Mouse (Mus musculus) limb, embryonic 14.5 days (tissue): Measurements from ENCODE around the gene Snx32. TPM values are rescaled to one million over a fixed set of nuclear protein-coding genes. Genes with fewer than 3 reads are reported as not detected.

Source experiments
- ATAC-seq: fragments of 200-750 bp; cut with Nextera tagmentation; 2 replicates; pipeline ENCODE4 v1.8.0; 2017; ENCODE audit warnings: low read depth, moderate number of reproducible peaks, moderate TSS enrichment; ENCODE audit not compliant: low FRiP score
- DNase-seq: peaks from one replicate; pipeline ENCODE4 v3.0.0-alpha.2; 2015; ENCODE audit warnings: low spot score
- H3K27ac ChIP-seq: fragments of 300-500 bp; sonication (generic); replicated peaks from 2 replicates; pipeline ENCODE4 v1.5.1; 2014; ENCODE audit warnings: low read depth, mild to moderate bottlenecking, low read length, moderate library complexity, mixed read lengths
- H3K27me3 ChIP-seq: fragments of 300-500 bp; sonication (generic); 2 replicates; pipeline ENCODE4 v1.6.1; 2014; ENCODE audit warnings: low read length, mixed read lengths; ENCODE audit not compliant: control insufficient read depth, insufficient read depth
- H3K36me3 ChIP-seq: fragments of 300-500 bp; sonication (generic); 2 replicates; pipeline ENCODE4 v1.6.1; 2014; ENCODE audit warnings: mild to moderate bottlenecking, low read length, moderate library complexity, mixed read lengths; ENCODE audit not compliant: control insufficient read depth, insufficient read depth
- H3K4me1 ChIP-seq: fragments of 300-500 bp; sonication (generic); 2 replicates; pipeline ENCODE4 v1.6.1; 2014; ENCODE audit warnings: antibody characterized with exemption, low read length, mixed read lengths; ENCODE audit not compliant: control insufficient read depth, insufficient read depth
- H3K4me2 ChIP-seq: fragments of 300-500 bp; sonication (generic); replicated peaks from 2 replicates; pipeline ENCODE4 v1.6.1; 2014; ENCODE audit warnings: low read depth, mild to moderate bottlenecking, low read length, moderate library complexity; ENCODE audit not compliant: severe bottlenecking
- H3K4me3 ChIP-seq: fragments of 300-500 bp; sonication (generic); replicated peaks from 2 replicates; pipeline ENCODE4 v1.5.1; 2014; ENCODE audit warnings: low read length
- H3K9ac ChIP-seq: fragments of 300-500 bp; sonication (generic); 2 replicates; pipeline ENCODE4 v1.6.1; 2014; ENCODE audit warnings: mild to moderate bottlenecking, low read depth, low read length, moderate library complexity; ENCODE audit not compliant: severe bottlenecking
- H3K9me3 ChIP-seq: fragments of 300-500 bp; sonication (generic); 2 replicates; pipeline ENCODE4 v1.6.1; 2016; ENCODE audit warnings: low read length; ENCODE audit not compliant: control insufficient read depth
- POLR2A ChIP-seq: fragments of 200-500 bp; IDR thresholded peaks from 2 replicates; pipeline ENCODE4 v1.8.0; 2012; ENCODE audit warnings: inconsistent platforms, mild to moderate bottlenecking, moderate library complexity, borderline replicate concordance; ENCODE audit not compliant: insufficient read depth, insufficient read length; ENCODE audit errors: extremely low read depth
- WGBS: fragments of 180-500 bp; shearing (Covaris S2); extraction: QIAGEN DNeasy Blood & Tissue Kit; methylation state at CpG from one replicate; pipeline ENCODE4 v1.1.7; 2014; 5-methylcytosine and 5-hydroxymethylcytosine counted together
- polyA plus RNA-seq, 2 experiments: library from polyadenylated mRNA; depleted of rRNA in 1 of 2; stranded (reverse) in 1 of 2; unstranded in 1 of 2; fragments of >200 nt; fragmentation: Nextera tagmentation in 1 of 2; extraction: Ambion mirVana in 1 of 2; gene quantifications; 2 replicates each; pipeline versions ENCODE4 v1.2.1 to v1.2.3; 2012 to 2014

The Snx32 gene
- polyA plus RNA-seq, 2 experiments: 9.6 to 23.6 TPM

- 79% methylated on average over 8 of the region's 8 CpGs for WGBS
- no peak overlapping the region for H3K27ac ChIP-seq
- H3K36me3 ChIP-seq: peaks cover 51% of the 10 kb centered on the region
Measured at GRCm38 (mm10) chr19:5486286-5486685, 24.1 kb downstream of the Snx32 start.

GRCm38 (mm10) chr19:5485821-5486220, 24.5 kb downstream of the Snx32 start:
- no peak for ATAC-seq
- peaks cover 56% of the 10 kb centered on the region for H3K36me3 ChIP-seq
- no peak overlapping the region for H3K4me3 ChIP-seq
- H3K4me1 ChIP-seq: peaks cover 14% of the 10 kb centered on the region
- no peak overlapping the region for H3K27ac ChIP-seq
- WGBS: 96% methylated on average over 7 of the region's 7 CpGs
- no peak overlapping the region for H3K4me2 ChIP-seq
- DNase-seq: no peak
- H3K27me3 ChIP-seq: no peaks in the 10 kb centered on the region
- no peak for TF ChIP-seq POLR2A
- H3K9ac ChIP-seq: no peak overlapping the region
- no peaks in the 10 kb centered on the region for H3K9me3 ChIP-seq

More at GRCm38 (mm10) chr19:5486286-5486685, 24.1 kb downstream of the Snx32 start:
- Histone ChIP-seq H3K9me3 (no peaks in the 10 kb centered on the region), H3K4me3 (no peak overlapping the region), H3K9ac (no peak overlapping the region), H3K27me3 (no peaks in the 10 kb centered on the region), H3K4me2 (no peak overlapping the region), H3K4me1 (peaks cover 14% of the 10 kb centered on the region)
- no peak for TF ChIP-seq POLR2A
- DNase-seq (no peak), ATAC-seq (no peak)

- no peak overlapping the region for H3K4me3 ChIP-seq
- 91% methylated on average over 8 of the region's 8 CpGs for WGBS
- no peak for DNase-seq
- H3K27ac ChIP-seq: no peak overlapping the region
- no peak overlapping the region for H3K9ac ChIP-seq
- no peaks in the 10 kb centered on the region for H3K9me3 ChIP-seq
- ATAC-seq: no peak
- no peaks in the 10 kb centered on the region for H3K27me3 ChIP-seq
- H3K4me1 ChIP-seq: peaks cover 14% of the 10 kb centered on the region
- H3K36me3 ChIP-seq: peaks cover 61% of the 10 kb centered on the region
- H3K4me2 ChIP-seq: no peak overlapping the region
- no peak for TF ChIP-seq POLR2A
Measured at GRCm38 (mm10) chr19:5485371-5485770, 25.0 kb downstream of the Snx32 start.

- no peaks in the 10 kb centered on the region for H3K9me3 ChIP-seq
- ATAC-seq (no peak), DNase-seq (no peak)
- H3K36me3 ChIP-seq: peaks cover 69% of the 10 kb centered on the region
- no peak overlapping the region for H3K4me2 ChIP-seq
- no peaks in the 10 kb centered on the region for H3K27me3 ChIP-seq
- no peak overlapping the region for H3K9ac ChIP-seq
- H3K27ac ChIP-seq: no peak overlapping the region
- H3K4me3 ChIP-seq: no peak overlapping the region
- peaks cover 11% of the 10 kb centered on the region for H3K4me1 ChIP-seq
- WGBS: 95% methylated on average over 5 of the region's 5 CpGs
- TF ChIP-seq POLR2A: no peak
Measured at GRCm38 (mm10) chr19:5484496-5484895, 25.8 kb downstream of the Snx32 start.

- Histone ChIP-seq H3K9ac (no peak overlapping the region), H3K4me3 (no peak overlapping the region), H3K4me2 (no peak overlapping the region), H3K9me3 (no peaks in the 10 kb centered on the region), H3K36me3 (peaks cover 77% of the 10 kb centered on the region), H3K4me1 (peaks cover 8% of the 10 kb centered on the region; the same call in 1 of the 2 replicates), H3K27me3 (no peaks in the 10 kb centered on the region), H3K27ac (no peak overlapping the region)
- 92% methylated on average over 19 of the region's 19 CpGs for WGBS
- DNase-seq: no peak
- no peak for TF ChIP-seq POLR2A
- ATAC-seq: no peak
Measured at GRCm38 (mm10) chr19:5483386-5484359, 26.7 kb downstream of the Snx32 start.
